Mouse (Mus musculus): ENCODE measurements around the gene Pum1. TPM values are rescaled to one million over a fixed set of nuclear protein-coding genes. Genes with fewer than 3 reads are reported as not detected.

Pum1 gene
- polyA plus RNA-seq, 1 experiment from 2014 or later, result 115 TPM

- H3K4me1 ChIP-seq (ENCODE audit: control insufficient read depth, insufficient read depth, low read length), result no peaks in the 10 kb centered on the region
- WGBS, result over 99% methylated on average over 3 of the region's 3 CpGs
- DNase-seq (ENCODE audit: low spot score) (no peak), ATAC-seq (ENCODE audit: insufficient number of reproducible peaks, low FRiP score, low TSS enrichment, low read depth) (no peak)
- no peak overlapping the region for H3K9ac ChIP-seq (ENCODE audit: low read length)
- no peak overlapping the region for H3K27ac ChIP-seq (replicated peaks; ENCODE audit: low read depth, low read length)
- peaks cover 2% of the 10 kb centered on the region; the same call in 1 of the 2 replicates for H3K36me3 ChIP-seq (ENCODE audit: control insufficient read depth, insufficient read depth, low read length)
- no peak overlapping the region for H3K4me2 ChIP-seq (ENCODE audit: low read depth, severe bottlenecking)
- H3K9me3 ChIP-seq (ENCODE audit: control insufficient read depth, low read length), result no peaks in the 10 kb centered on the region
- H3K4me3 ChIP-seq (ENCODE audit: low read depth, low read length), result no peak overlapping the region
- no peaks in the 10 kb centered on the region for H3K27me3 ChIP-seq (ENCODE audit: control insufficient read depth, insufficient read depth, low read length)
Observed at GRCm38 (mm10) chr4:130703601-130704000, 40.5 kb downstream of the Pum1 start.

- Histone ChIP-seq H3K9ac (ENCODE audit: low read length) (no peak overlapping the region), H3K36me3 (ENCODE audit: control insufficient read depth, insufficient read depth, low read length) (peaks cover 2% of the 10 kb centered on the region; the same call in 1 of the 2 replicates), H3K9me3 (ENCODE audit: control insufficient read depth, low read length) (no peaks in the 10 kb centered on the region), H3K4me2 (ENCODE audit: low read depth, severe bottlenecking) (no peak overlapping the region), H3K4me1 (ENCODE audit: control insufficient read depth, insufficient read depth, low read length) (no peaks in the 10 kb centered on the region), H3K4me3 (ENCODE audit: low read depth, low read length) (no peak overlapping the region), H3K27me3 (ENCODE audit: control insufficient read depth, insufficient read depth, low read length) (no peaks in the 10 kb centered on the region), H3K27ac (replicated peaks; ENCODE audit: low read depth, low read length) (no peak overlapping the region)
- ATAC-seq (ENCODE audit: insufficient number of reproducible peaks, low FRiP score, low TSS enrichment, low read depth) (no peak), DNase-seq (ENCODE audit: low spot score) (no peak)
- 97% methylated on average over 4 of the region's 4 CpGs for WGBS
Observed at GRCm38 (mm10) chr4:130704615-130705014, 41.5 kb downstream of the Pum1 start.

- H3K36me3 ChIP-seq (ENCODE audit: control insufficient read depth, insufficient read depth, low read length), result peaks cover 2% of the 10 kb centered on the region; the same call in 1 of the 2 replicates
Observed at GRCm38 (mm10) chr4:130706215-130707000, 43.3 kb downstream of the Pum1 start.

GRCm38 (mm10) chr4:130711353-130711848 is 48.3 kb downstream of the Pum1 start:
- Histone ChIP-seq H3K4me1 (ENCODE audit: control insufficient read depth, insufficient read depth, low read length) (0 out of 2 replicates have a peak, but pooled peaks cover 2% of the 10 kb centered on the region), H3K4me2 (ENCODE audit: low read depth, severe bottlenecking) (no peak overlapping the region), H3K36me3 (ENCODE audit: control insufficient read depth, insufficient read depth, low read length) (no peaks in the 10 kb centered on the region; the same call in 1 of the 2 replicates), H3K27me3 (ENCODE audit: control insufficient read depth, insufficient read depth, low read length) (no peaks in the 10 kb centered on the region), H3K27ac (replicated peaks; ENCODE audit: low read depth, low read length) (no peak overlapping the region), H3K9ac (ENCODE audit: low read length) (no peak overlapping the region), H3K9me3 (ENCODE audit: control insufficient read depth, low read length) (no peaks in the 10 kb centered on the region), H3K4me3 (ENCODE audit: low read depth, low read length) (no peak overlapping the region)
- ATAC-seq (ENCODE audit: insufficient number of reproducible peaks, low FRiP score, low TSS enrichment, low read depth) (no peak), DNase-seq (ENCODE audit: low spot score) (no peak)
- 79% methylated on average over 5 of the region's 5 CpGs for WGBS

More at GRCm38 (mm10) chr4:130706215-130707000, 43.3 kb downstream of the Pum1 start:
- DNase-seq (ENCODE audit: low spot score) (no peak), ATAC-seq (ENCODE audit: insufficient number of reproducible peaks, low FRiP score, low TSS enrichment, low read depth) (no peak)
- Histone ChIP-seq H3K9me3 (ENCODE audit: control insufficient read depth, low read length) (no peaks in the 10 kb centered on the region), H3K27ac (replicated peaks; ENCODE audit: low read depth, low read length) (no peak overlapping the region), H3K9ac (ENCODE audit: low read length) (no peak overlapping the region), H3K4me2 (ENCODE audit: low read depth, severe bottlenecking) (no peak overlapping the region), H3K27me3 (ENCODE audit: control insufficient read depth, insufficient read depth, low read length) (no peaks in the 10 kb centered on the region), H3K4me3 (ENCODE audit: low read depth, low read length) (no peak overlapping the region), H3K4me1 (ENCODE audit: control insufficient read depth, insufficient read depth, low read length) (0 out of 2 replicates have a peak, but pooled peaks cover 2% of the 10 kb centered on the region)
- 84% methylated on average over 3 of the region's 3 CpGs for WGBS

GRCm38 (mm10) chr4:130712341-130712740 is 49.2 kb downstream of the Pum1 start:
- no peak overlapping the region for H3K27ac ChIP-seq (replicated peaks; ENCODE audit: low read depth, low read length)
- H3K36me3 ChIP-seq (ENCODE audit: control insufficient read depth, insufficient read depth, low read length), result no peaks in the 10 kb centered on the region; the same call in 1 of the 2 replicates
- no peaks in the 10 kb centered on the region for H3K27me3 ChIP-seq (ENCODE audit: control insufficient read depth, insufficient read depth, low read length)
- no peak overlapping the region for H3K4me3 ChIP-seq (ENCODE audit: low read depth, low read length)
- DNase-seq (ENCODE audit: low spot score), result no peak
- 86% methylated on average over 3 of the region's 3 CpGs for WGBS
- 0 out of 2 replicates have a peak, but pooled peaks cover 2% of the 10 kb centered on the region for H3K4me1 ChIP-seq (ENCODE audit: control insufficient read depth, insufficient read depth, low read length)
- ATAC-seq (ENCODE audit: insufficient number of reproducible peaks, low FRiP score, low TSS enrichment, low read depth), result no peak
- no peak overlapping the region for H3K9ac ChIP-seq (ENCODE audit: low read length)
- no peaks in the 10 kb centered on the region for H3K9me3 ChIP-seq (ENCODE audit: control insufficient read depth, low read length)
- no peak overlapping the region for H3K4me2 ChIP-seq (ENCODE audit: low read depth, severe bottlenecking)

GRCm38 (mm10) chr4:130713430-130713829 is 50.3 kb downstream of the Pum1 start:
- no peak for DNase-seq (ENCODE audit: low spot score)
- H3K4me1 ChIP-seq (ENCODE audit: control insufficient read depth, insufficient read depth, low read length), result 0 out of 2 replicates have a peak, but pooled peaks cover 2% of the 10 kb centered on the region
- H3K9ac ChIP-seq (ENCODE audit: low read length), result no peak overlapping the region
- no peaks in the 10 kb centered on the region; the same call in 1 of the 2 replicates for H3K36me3 ChIP-seq (ENCODE audit: control insufficient read depth, insufficient read depth, low read length)
- H3K4me2 ChIP-seq (ENCODE audit: low read depth, severe bottlenecking), result no peak overlapping the region
- H3K9me3 ChIP-seq (ENCODE audit: control insufficient read depth, low read length), result no peaks in the 10 kb centered on the region
- H3K27ac ChIP-seq (replicated peaks; ENCODE audit: low read depth, low read length), result no peak overlapping the region
- no peak for ATAC-seq (ENCODE audit: insufficient number of reproducible peaks, low FRiP score, low TSS enrichment, low read depth)
- H3K4me3 ChIP-seq (ENCODE audit: low read depth, low read length), result no peak overlapping the region
- 72% methylated on average over 5 of the region's 5 CpGs for WGBS
- no peaks in the 10 kb centered on the region for H3K27me3 ChIP-seq (ENCODE audit: control insufficient read depth, insufficient read depth, low read length)

GRCm38 (mm10) chr4:130715126-130715525 is 52.0 kb downstream of the Pum1 start:
- Histone ChIP-seq H3K27me3 (ENCODE audit: control insufficient read depth, insufficient read depth, low read length) (no peaks in the 10 kb centered on the region), H3K4me1 (ENCODE audit: control insufficient read depth, insufficient read depth, low read length) (0 out of 2 replicates have a peak, but pooled peaks cover 2% of the 10 kb centered on the region), H3K4me2 (ENCODE audit: low read depth, severe bottlenecking) (no peak overlapping the region), H3K36me3 (ENCODE audit: control insufficient read depth, insufficient read depth, low read length) (peaks cover 6% of the 10 kb centered on the region; the same call in 1 of the 2 replicates), H3K9me3 (ENCODE audit: control insufficient read depth, low read length) (no peaks in the 10 kb centered on the region), H3K4me3 (ENCODE audit: low read depth, low read length) (no peak overlapping the region), H3K9ac (ENCODE audit: low read length) (no peak overlapping the region), H3K27ac (replicated peaks; ENCODE audit: low read depth, low read length) (no peak overlapping the region)
- ATAC-seq (ENCODE audit: insufficient number of reproducible peaks, low FRiP score, low TSS enrichment, low read depth) (no peak), DNase-seq (ENCODE audit: low spot score) (no peak)

- Histone ChIP-seq H3K27ac (replicated peaks; ENCODE audit: low read depth, low read length) (no peak overlapping the region), H3K36me3 (ENCODE audit: control insufficient read depth, insufficient read depth, low read length) (peaks cover 6% of the 10 kb centered on the region; the same call in 1 of the 2 replicates), H3K27me3 (ENCODE audit: control insufficient read depth, insufficient read depth, low read length) (no peaks in the 10 kb centered on the region), H3K9ac (ENCODE audit: low read length) (no peak overlapping the region), H3K4me2 (ENCODE audit: low read depth, severe bottlenecking) (no peak overlapping the region), H3K4me1 (ENCODE audit: control insufficient read depth, insufficient read depth, low read length) (0 out of 2 replicates have a peak, but pooled peaks cover 2% of the 10 kb centered on the region), H3K9me3 (ENCODE audit: control insufficient read depth, low read length) (no peaks in the 10 kb centered on the region), H3K4me3 (ENCODE audit: low read depth, low read length) (no peak overlapping the region)
- ATAC-seq (ENCODE audit: insufficient number of reproducible peaks, low FRiP score, low TSS enrichment, low read depth), result no peak
- no peak for DNase-seq (ENCODE audit: low spot score)
Observed at GRCm38 (mm10) chr4:130715623-130716022, 52.5 kb downstream of the Pum1 start.

Measured in limb, embryonic 11.5 days (tissue).